Mouse (Mus musculus): ENCODE measurements around the gene Dgcr6.

- TF ChIP-seq POLR2A (IDR thresholded peaks at IDR 0.05; ENCODE audit: insufficient read depth, low read depth, low read length) = no peak
- TF ChIP-seq CTCF (IDR thresholded peaks at IDR 0.05) = no peak
These were observed 29.6 kb downstream of the Dgcr6 start for GRCm38 (mm10) chr16:18082291-18082690.
